Mouse (Mus musculus) lung, postnatal 4 days (tissue): ENCODE data around the gene Spx.

Experiments
- DNase-seq, 2 experiments: peaks; one replicate each; pipeline ENCODE4 v3.0.0; 2021

The Spx gene

DNA sequence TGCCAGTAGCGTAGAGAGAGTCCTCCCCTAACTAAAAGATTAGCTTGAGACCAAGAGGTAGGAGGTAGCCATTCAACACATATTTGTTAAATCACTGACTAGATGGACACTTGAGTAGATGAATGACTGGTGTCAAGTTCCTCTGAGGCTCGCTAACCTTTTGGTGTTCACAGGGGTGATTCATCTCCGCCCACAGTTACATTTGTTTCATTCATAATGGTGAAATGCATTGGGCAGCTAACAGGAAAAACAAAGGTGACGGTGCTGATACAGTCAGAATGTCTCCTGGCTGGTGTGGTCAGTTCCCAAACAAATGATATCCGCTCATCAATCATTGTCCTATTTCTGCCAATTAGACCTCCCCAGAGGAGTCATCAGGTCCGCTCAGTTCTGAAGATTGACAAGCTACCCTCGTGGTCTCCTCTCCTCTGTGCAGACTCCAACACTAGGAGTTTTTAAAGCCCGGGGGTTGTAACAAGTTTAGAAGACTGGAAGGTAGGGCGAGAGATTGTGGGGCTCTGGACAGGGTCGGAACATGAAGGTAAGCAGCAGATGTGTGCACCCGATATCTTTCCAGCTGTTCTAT, at the start of gene Spx:
Spx (plus strand) TSS at position 536 of the 586 bp plus-strand sequence.
- no peak for DNase-seq

GRCm38 (mm10) chr6:142365742-142366472, 47.3 kb upstream of the Spx start:
- DNase-seq: no peak

GRCm38 (mm10) chr6:142366473-142367018, 46.7 kb upstream of the Spx start:
- no peak for DNase-seq

GRCm38 (mm10) chr6:142367565-142367964, 45.7 kb upstream of the Spx start:
- DNase-seq: no peak

GRCm38 (mm10) chr6:142369568-142369967, 43.7 kb upstream of the Spx start:
- DNase-seq: no peak

DNA sequence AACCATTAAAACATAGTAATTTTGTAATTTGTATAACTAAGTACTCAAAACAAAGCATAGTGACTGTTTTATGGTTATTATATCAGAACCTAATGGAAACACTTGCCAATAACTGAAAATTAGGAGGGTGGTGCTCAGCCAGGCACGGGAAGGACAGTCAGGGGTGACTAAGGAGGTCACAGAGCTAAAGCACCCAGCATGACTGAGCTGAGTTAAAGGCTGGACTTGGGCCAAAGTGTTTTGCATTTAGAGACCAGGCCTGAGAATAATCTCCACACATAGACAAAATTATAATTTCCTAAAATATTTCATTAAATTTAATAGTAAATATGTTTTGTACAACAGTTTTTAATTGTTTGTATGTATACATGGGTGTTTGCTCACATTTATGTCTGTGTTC, 36.2 kb upstream of the Spx start:
- DNase-seq: no peak

GRCm38 (mm10) chr6:142378576-142379330, 34.5 kb upstream of the Spx start:
- no peak for DNase-seq

- no peak for DNase-seq
Observed at GRCm38 (mm10) chr6:142379961-142380360, 33.3 kb upstream of the Spx start.

DNA sequence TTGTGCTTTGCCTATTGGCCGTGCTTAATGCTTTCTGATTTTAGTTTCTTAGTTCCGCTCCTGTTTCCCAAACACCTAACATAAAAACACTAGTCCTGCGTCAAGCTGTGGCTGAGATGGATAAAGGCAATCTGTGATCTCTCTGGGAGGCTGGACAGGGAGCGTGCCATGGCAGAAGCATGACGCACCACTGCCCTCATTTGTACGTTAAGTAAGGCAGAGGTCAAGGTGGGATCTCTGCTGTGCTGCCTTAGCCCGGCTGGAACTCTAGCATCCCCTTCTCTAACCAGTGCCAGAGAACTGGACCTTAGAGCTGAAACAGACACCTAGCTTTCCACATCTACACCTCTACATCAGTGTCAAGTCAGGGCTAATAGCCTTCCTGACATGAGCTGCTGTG, 31.6 kb upstream of the Spx start:
- no peak for DNase-seq

DNA sequence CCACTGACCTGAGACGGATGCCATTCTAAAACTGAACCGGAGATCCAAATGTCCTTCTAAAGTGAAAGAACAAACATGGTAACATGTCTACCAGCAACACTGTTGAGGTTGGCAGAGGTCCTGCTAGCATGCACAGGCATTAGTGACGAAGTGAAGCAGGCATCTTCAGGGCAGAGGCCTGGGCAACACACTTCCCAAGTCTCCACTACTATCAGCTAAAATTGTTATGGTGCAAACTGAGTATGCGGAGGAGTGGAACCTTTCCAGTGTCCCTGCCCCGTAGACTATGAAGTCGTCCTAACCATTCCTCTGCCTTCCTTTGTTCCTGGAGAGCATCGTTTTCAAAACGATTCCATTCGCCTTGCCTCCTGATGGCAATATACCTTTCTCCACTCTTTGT, 28.7 kb upstream of the Spx start:
- DNase-seq: no peak

GRCm38 (mm10) chr6:142386285-142387010, 26.8 kb upstream of the Spx start:
- DNase-seq: no peak

- peak; percentile 99 for DNase-seq
Observed at GRCm38 (mm10) chr6:142387011-142387754, 26.1 kb upstream of the Spx start, which contains the start of the genes Recql and Golt1b. TSS of gene Recql (minus strand) at chr6:142387087. TSS of gene Golt1b (plus strand) at chr6:142387221.

GRCm38 (mm10) chr6:142387755-142388271, 25.4 kb upstream of the Spx start:
- no peak for DNase-seq

GRCm38 (mm10) chr6:142389101-142389500, 24.1 kb upstream of the Spx start:
- no peak for DNase-seq

DNA sequence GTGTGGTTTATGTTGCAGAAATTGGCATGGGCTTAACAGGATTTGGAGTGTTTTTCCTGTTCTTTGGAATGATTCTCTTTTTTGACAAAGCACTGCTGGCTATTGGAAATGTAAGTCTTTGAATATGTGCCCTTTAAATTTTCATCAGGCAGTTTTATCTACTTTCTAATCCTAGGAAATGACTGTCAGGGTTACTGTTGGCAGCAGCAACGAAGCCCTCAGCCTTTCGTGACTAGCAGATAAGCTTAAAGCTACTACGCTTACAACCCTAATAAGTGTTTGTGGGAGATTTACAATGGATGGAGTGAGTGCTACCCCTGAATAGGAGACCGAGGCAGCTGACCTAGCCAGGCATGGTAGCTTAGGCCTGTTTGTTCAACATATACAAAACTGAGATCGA, 20.9 kb upstream of the Spx start:
- DNase-seq: no peak

DNA sequence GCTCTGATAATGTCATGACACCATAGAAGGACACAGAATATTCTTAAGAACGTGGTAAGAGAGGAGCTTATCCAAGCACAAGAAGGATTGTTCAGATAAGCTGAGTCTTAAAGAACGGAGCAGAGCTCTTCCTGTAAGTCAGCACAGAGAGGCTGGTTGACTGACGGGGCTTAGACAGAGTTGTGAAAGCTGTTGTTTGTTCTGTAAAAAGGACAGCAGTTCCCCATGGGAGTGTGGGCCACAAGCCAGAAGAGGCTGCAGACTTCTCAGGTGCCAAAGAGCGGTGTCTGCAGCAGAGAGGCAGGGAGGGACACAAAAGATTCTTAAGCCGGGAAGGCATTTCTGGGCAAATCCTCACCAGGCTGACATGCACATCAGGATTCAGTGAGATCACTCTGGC, 18.6 kb upstream of the Spx start:
- peak in 1 of 2 experiments; percentile 28 for DNase-seq

DNA sequence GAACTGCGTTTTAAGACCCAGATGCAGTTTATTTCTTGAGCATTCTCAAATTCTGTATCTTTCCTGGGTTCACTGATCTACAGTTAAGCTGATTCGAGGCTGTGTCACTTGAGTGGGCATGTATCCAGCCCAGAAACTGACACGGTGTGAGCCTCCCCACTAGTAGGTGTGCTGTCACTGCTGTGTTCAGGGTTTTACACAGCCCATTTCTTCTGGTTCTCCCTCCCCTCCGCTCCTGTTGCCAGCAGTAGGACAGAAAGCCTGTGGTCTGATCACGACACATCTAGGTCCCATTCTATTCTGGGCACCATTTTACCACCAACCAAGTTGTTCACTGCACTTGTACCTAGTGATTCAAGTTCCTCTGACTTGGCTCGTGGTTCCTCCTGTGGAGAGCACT, 17.5 kb upstream of the Spx start:
- DNase-seq: no peak

DNA sequence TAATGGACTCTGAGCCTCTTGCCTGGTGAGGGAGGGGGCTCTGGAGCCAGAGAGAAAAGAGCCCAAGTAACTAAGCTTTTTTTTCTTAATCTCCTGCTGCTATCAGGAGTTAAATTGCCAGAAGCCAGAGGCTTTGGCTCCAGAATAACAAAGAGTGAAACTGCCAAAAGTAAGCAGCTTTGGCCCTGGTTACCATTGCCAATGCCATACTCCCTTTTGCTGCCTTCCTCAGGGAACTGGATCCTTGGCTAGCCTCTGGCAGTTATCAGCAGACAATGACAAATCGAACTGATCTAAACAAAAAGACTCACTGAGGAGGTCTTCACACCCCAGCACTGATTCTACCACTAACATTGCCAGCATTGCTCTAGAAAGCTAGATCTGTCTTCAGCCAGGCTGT, 2.1 kb upstream of the Spx start:
- no peak for DNase-seq

DNA sequence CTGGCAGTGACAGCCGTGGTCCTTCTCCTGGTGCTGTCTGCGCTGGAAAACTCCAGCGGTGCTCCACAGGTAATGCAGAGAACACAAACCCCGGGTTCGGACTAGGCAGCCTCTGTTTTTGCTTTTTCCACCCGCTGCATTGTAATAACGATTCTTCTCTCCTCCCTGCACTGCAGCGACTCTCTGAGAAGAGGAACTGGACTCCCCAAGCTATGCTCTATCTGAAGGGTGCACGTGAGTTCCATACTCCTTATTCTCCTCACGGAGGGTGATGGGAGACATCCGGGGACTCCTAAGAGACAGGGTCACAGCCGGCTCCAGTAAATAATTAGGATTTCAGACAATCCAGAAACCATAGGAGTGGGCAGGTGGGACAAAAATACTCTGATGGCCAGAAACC, 604 bp downstream of the Spx start:
- no peak for DNase-seq

- no peak for DNase-seq
Observed at GRCm38 (mm10) chr6:142414597-142414996, 1.4 kb downstream of the Spx start.

- no peak for DNase-seq
Observed at GRCm38 (mm10) chr6:142424976-142425375, 11.7 kb downstream of the Spx start.

DNA sequence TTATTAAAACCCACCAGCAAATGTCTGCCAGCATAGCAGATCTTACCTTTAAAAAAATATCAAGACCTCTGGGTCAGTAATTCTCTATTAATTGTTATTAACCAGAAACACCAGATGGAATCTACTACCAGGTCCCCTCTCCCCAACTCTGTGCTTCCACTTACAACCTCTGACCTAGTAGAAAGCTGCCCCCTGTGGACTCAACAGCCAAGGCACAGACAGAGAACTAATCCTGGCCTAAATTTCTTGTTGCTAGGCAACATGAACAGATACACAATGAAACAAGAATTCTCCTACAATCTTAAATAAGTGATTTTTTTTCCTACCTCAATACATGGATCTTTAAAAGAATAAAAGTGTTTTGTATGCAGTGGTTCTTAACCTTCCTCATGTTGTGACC, 15.8 kb downstream of the Spx start:
- DNase-seq: no peak
